Mouse (Mus musculus): Measurements from ENCODE around the gene Gm49776.

- TF ChIP-seq POLR2A (IDR thresholded peaks at IDR 0.05; ENCODE audit: low read depth, low read length) (no peak), CTCF (IDR thresholded peaks at IDR 0.05; ENCODE audit: borderline replicate concordance, insufficient read depth, low read length) (no peak)
Observed at GRCm38 (mm10) chr16:18227187-18227586, 30.9 kb downstream of the Gm49776 start.

Data from embryonic fibroblast, embryonic 13.5 days (primary cell).